Mouse (Mus musculus) testis, adult 10 weeks (tissue): ENCODE results near the gene Olfr740. TPM values are rescaled to one million over a fixed set of nuclear protein-coding genes. Genes with fewer than 3 reads are reported as not detected.

ENCODE experiments used
- polyA plus RNA-seq: library from polyadenylated mRNA; stranded (reverse); fragments of 350-450 nt; fragmentation: Illumina TruSeq; extraction: RNeasy Lipid Tissue Mini Kit (QIAGEN cat#74804); gene quantifications from one replicate; pipeline ENCODE4 v1.2.3, GENCODE M21; 2014; ENCODE audit warnings: low read depth, low replicate concordance

Olfr740 gene
- not detected for polyA plus RNA-seq

GRCm38 (mm10) chr14:50445245-50445644 is at the start of gene Olfr740:
TSS of gene Olfr740 (plus strand) at chr14:50445545.

DNA sequence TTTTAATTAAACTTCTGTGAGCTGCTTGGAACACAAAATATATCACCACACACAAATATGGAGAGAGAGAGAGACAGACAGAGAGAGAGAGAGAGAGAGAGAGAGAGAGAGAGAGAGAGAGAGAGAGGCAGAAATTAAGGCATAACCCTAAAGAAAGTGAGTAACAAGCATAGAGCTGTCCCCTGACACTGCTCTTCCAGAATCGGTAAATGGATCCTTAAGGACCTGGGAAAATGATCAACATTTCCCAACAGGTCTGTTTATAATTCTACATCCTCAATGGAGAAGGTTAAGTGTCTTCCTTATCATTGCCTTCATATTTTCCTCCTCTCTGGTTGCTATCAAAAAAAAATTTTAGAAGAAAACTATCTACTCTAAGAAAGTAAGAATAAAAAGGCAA is 38.1 kb upstream of the Olfr740 start, which contains the start of gene Olfr738:
Gene Olfr738 (plus strand): TSS at position 301 of the 400 bp plus-strand sequence.

DNA sequence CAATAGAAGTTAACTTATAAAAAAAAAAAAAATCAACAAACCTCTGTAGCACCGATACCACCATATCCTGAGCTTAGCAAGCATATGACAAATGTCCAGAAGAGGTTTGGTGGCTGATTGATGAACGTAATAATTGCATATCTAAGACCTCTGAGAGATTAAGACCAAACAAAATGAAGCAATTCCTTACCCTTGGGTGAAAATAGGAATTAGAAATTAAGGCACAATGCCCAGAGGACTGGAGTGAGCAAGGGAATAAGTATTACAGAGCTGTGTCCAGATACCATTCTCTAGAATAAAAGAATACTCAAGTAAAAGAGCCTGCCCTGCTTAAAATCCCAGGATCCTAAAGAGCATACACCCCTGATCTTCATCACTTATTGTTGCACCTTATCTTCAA is 27.0 kb upstream of the Olfr740 start, which contains the start of gene Olfr739:
Gene Olfr739 (plus strand): TSS at position 301 of the 400 bp plus-strand sequence.

GRCm38 (mm10) chr14:50472438-50472837 is 27.1 kb downstream of the Olfr740 start, which contains the start of gene Olfr741:
TSS of gene Olfr741 (plus strand) at chr14:50472738.

GRCm38 (mm10) chr14:50503300-50503699 is 58.0 kb downstream of the Olfr740 start, which contains the start of gene Olfr742:
TSS of gene Olfr742 (plus strand) at chr14:50503600.

Other genes starting within 250 kb of the Olfr740 start
- gene Olfr731, start 203.7 kb upstream of the Olfr740 start, polyA plus RNA-seq = 0.41 TPM
- gene Olfr732, start 161.3 kb upstream of the Olfr740 start, polyA plus RNA-seq = 0.49 TPM
- gene Olfr733, start 144.0 kb upstream of the Olfr740 start, polyA plus RNA-seq = 0.56 TPM
- 0.56 TPM for gene Olfr734, start 118.8 kb upstream of the Olfr740 start, polyA plus RNA-seq
- gene Olfr735, start 96.7 kb upstream of the Olfr740 start, polyA plus RNA-seq = 0.63 TPM
- gene Tlr11, start 87.6 kb upstream of the Olfr740 start, polyA plus RNA-seq = 0.10 TPM
- 0.10 TPM for gene Olfr736, start 64.4 kb upstream of the Olfr740 start, polyA plus RNA-seq
- gene Olfr738, start 38.0 kb upstream of the Olfr740 start, polyA plus RNA-seq = not detected
- gene Olfr739, start 26.9 kb upstream of the Olfr740 start, polyA plus RNA-seq = not detected
- not detected for gene Olfr741, start 27.2 kb downstream of the Olfr740 start, polyA plus RNA-seq
- 0.08 TPM for gene Olfr742, start 58.1 kb downstream of the Olfr740 start, polyA plus RNA-seq
- 0.15 TPM for gene Olfr743, start 76.3 kb downstream of the Olfr740 start, polyA plus RNA-seq
- gene Olfr744, start 169.3 kb downstream of the Olfr740 start, polyA plus RNA-seq = not detected
- gene Olfr745, start 193.8 kb downstream of the Olfr740 start, polyA plus RNA-seq = not detected
- not detected for gene Olfr746, start 201.5 kb downstream of the Olfr740 start, polyA plus RNA-seq
- gene Olfr747, start 247.7 kb downstream of the Olfr740 start, polyA plus RNA-seq = not detected